Mouse (Mus musculus): ENCODE data around the gene Olfr703. TPM values are rescaled to one million over a fixed set of nuclear protein-coding genes. Genes with fewer than 3 reads are reported as not detected.

The Olfr703 gene
- not detected in 2 replicates for polyA plus RNA-seq (2016; fragmentation: Nextera tagmentation; extraction: Ambion mirVana)

GRCm38 (mm10) chr7:106843060-106843459 is at the start of gene Olfr703:
Gene Olfr703, plus strand, starts transcription at chr7:106843360.
- DNase-seq (ENCODE audit: low spot score), result no peak
- no peak within 1 kb of the TSS for H3K4me3 ChIP-seq
- H3K4me1 ChIP-seq, result no peaks in the 10 kb centered on the region
- no peak within 1 kb of the TSS for H3K27ac ChIP-seq
- no peaks in the 10 kb centered on the region for H3K9me3 ChIP-seq (replicated peaks)
- no peaks in the 10 kb centered on the region for H3K36me3 ChIP-seq
- no peaks in the 10 kb centered on the region for H3K27me3 ChIP-seq (ENCODE audit: low read depth, poor library complexity, severe bottlenecking)
- 78% methylated on average over 2 of the region's 2 CpGs for WGBS

GRCm38 (mm10) chr7:106808734-106809133 is 34.4 kb upstream of the Olfr703 start, which contains the start of gene Olfr700:
Gene Olfr700, minus strand, starts transcription at chr7:106808834.
- no peaks in the 10 kb centered on the region for H3K9me3 ChIP-seq (replicated peaks)
- 82% methylated on average over 1 of the region's 1 CpGs for WGBS
- no peak within 1 kb of the TSS for H3K27ac ChIP-seq
- no peak within 1 kb of the TSS for H3K4me3 ChIP-seq
- no peak for DNase-seq (ENCODE audit: low spot score)
- no peaks in the 10 kb centered on the region for H3K4me1 ChIP-seq
- no peaks in the 10 kb centered on the region for H3K36me3 ChIP-seq
- H3K27me3 ChIP-seq (ENCODE audit: low read depth, poor library complexity, severe bottlenecking), result no peaks in the 10 kb centered on the region

DNA sequence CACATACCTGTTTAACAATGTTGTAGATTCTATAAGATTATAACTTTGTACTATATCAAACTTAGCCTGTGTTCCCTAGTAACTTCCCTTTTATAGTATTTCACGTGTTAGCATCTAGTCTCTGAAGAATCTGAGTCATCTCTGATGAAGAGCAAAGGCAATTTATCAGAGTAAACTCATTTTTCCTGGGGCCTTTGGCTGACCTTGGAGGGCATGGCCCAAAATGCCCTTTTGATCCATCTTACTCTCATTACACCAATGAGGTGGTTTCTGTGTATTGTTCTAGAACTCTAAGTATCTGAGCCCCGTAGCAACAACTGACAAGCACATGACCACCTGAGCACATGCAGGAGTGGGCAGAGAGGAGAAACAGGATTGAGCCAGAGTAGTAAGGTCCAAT is 29.3 kb upstream of the Olfr703 start, which contains the start of gene Olfr701:
Olfr701 (plus strand) TSS at position 301 of the 400 bp plus-strand sequence.
- no peak for DNase-seq (ENCODE audit: low spot score)
- Histone ChIP-seq H3K9me3 (replicated peaks) (no peaks in the 10 kb centered on the region), H3K36me3 (no peaks in the 10 kb centered on the region), H3K27me3 (ENCODE audit: low read depth, poor library complexity, severe bottlenecking) (no peaks in the 10 kb centered on the region), H3K4me1 (no peaks in the 10 kb centered on the region), H3K27ac (no peak within 1 kb of the TSS), H3K4me3 (no peak within 1 kb of the TSS)
- 79% methylated on average over 2 of the region's 2 CpGs for WGBS

DNA sequence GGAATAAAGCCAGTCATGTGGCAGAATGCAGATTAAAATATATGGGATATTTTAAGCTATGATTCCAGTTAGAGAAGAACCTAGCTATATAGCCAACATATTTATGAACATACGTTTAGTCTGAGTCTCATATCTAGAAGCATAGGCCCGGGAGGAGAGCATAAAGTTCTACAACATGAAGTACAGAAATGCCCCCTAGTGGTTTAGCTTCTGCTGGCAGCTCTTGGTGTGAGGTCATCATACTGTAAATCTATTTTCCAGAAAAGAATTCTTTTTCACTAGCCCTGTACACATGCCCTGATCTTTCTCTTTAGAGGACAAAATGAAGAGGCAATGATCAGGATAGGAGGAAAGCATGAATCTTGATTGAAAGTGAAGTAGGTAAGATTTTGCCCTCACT is 27.4 kb upstream of the Olfr703 start:
- DNase-seq (ENCODE audit: low spot score), result no peak
- WGBS, result 64% methylated on average over 2 of the region's 2 CpGs

DNA sequence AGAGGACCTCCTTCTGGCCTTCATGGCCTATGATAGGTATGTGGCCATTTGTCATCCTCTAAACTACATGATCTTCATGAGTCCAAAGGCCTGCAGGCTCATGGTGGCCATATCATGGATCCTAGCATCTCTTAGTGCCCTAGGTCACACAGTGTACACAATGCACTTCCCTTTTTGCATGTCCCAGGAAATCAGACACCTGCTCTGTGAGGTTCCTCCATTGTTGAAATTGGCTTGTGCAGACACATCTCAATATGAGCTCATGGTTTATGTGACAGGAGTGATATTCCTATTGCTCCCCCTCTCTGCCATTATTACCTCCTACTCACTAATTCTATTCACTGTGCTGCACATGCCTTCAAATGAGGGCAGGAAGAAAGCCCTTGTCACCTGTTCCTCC is 24.7 kb upstream of the Olfr703 start:
- H3K27me3 ChIP-seq (ENCODE audit: low read depth, poor library complexity, severe bottlenecking), result no peaks in the 10 kb centered on the region
- H3K4me3 ChIP-seq, result no peak overlapping the region
- no peak for DNase-seq (ENCODE audit: low spot score)
- no peaks in the 10 kb centered on the region for H3K4me1 ChIP-seq
- no peaks in the 10 kb centered on the region for H3K9me3 ChIP-seq (replicated peaks)
- H3K27ac ChIP-seq, result no peak overlapping the region
- no peaks in the 10 kb centered on the region for H3K36me3 ChIP-seq

More for the DNA sequence above, 27.4 kb upstream of the Olfr703 start:
- H3K27me3 ChIP-seq (ENCODE audit: low read depth, poor library complexity, severe bottlenecking), result no peaks in the 10 kb centered on the region
- H3K36me3 ChIP-seq, result no peaks in the 10 kb centered on the region
- no peak overlapping the region for H3K4me3 ChIP-seq
- H3K4me1 ChIP-seq, result no peaks in the 10 kb centered on the region
- no peaks in the 10 kb centered on the region for H3K9me3 ChIP-seq (replicated peaks)
- H3K27ac ChIP-seq, result no peak overlapping the region

GRCm38 (mm10) chr7:106833793-106834192 is 9.4 kb upstream of the Olfr703 start, which contains the start of gene Olfr702:
Gene Olfr702, minus strand, starts transcription at chr7:106833893.
- no peak for DNase-seq (ENCODE audit: low spot score)
- Histone ChIP-seq H3K4me3 (no peak within 1 kb of the TSS), H3K27me3 (ENCODE audit: low read depth, poor library complexity, severe bottlenecking) (no peaks in the 10 kb centered on the region), H3K4me1 (no peaks in the 10 kb centered on the region), H3K27ac (no peak within 1 kb of the TSS), H3K36me3 (no peaks in the 10 kb centered on the region), H3K9me3 (replicated peaks) (no peaks in the 10 kb centered on the region)

DNA sequence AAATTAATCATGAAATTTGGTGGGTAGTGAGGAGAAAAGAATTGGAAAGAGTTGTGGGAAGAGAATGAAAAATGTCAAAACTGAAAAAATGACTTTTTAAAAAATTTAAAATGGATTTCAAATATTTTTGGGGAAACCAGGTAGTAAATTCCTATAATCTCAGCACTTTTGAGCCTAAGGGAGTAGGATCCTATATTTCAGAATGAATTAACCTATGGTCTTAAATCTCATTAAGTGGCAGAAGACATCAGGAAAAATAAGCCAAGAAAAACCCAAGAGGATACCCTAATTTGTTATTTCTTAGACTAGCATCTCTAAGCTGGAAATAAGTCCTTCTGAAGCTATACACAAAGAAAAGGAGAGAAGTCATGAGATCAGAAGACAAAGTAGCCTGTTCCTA is 19.7 kb downstream of the Olfr703 start, which contains the start of gene Olfr704:
Olfr704 (plus strand) TSS at position 301 of the 400 bp plus-strand sequence.
- H3K27me3 ChIP-seq (ENCODE audit: low read depth, poor library complexity, severe bottlenecking), result no peaks in the 10 kb centered on the region
- H3K4me1 ChIP-seq, result no peaks in the 10 kb centered on the region
- no peaks in the 10 kb centered on the region for H3K36me3 ChIP-seq
- no peak within 1 kb of the TSS for H3K4me3 ChIP-seq
- H3K9me3 ChIP-seq (replicated peaks), result no peaks in the 10 kb centered on the region
- DNase-seq (ENCODE audit: low spot score), result no peak
- H3K27ac ChIP-seq, result no peak within 1 kb of the TSS

DNA sequence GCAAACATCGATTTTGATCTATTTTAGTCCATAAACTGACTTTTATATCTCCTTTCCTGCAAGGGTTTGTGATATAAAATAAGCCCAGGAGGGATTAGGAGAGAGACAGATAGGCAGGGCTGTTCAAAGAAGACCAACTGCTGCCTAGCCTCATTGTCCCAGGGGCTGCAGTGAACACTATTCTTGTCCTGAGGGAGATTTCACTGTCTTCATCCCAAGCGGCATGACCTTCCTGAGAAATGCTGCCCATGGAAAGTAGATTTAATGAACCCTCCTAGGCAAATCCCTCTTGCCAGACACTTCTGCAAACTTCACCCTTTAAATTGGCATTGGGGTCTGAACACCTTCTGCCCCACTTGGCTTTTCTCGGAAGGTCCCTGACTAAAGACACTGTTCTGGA is 33.6 kb downstream of the Olfr703 start, which contains the start of gene Olfr705:
Olfr705 (minus strand) TSS at position 101 of the 400 bp plus-strand sequence.
- Histone ChIP-seq H3K27ac (no peak within 1 kb of the TSS), H3K9me3 (replicated peaks) (no peaks in the 10 kb centered on the region), H3K4me1 (no peaks in the 10 kb centered on the region), H3K36me3 (no peaks in the 10 kb centered on the region), H3K27me3 (ENCODE audit: low read depth, poor library complexity, severe bottlenecking) (no peaks in the 10 kb centered on the region), H3K4me3 (no peak within 1 kb of the TSS)
- DNase-seq (ENCODE audit: low spot score), result no peak
- 86% methylated on average over 3 of the region's 3 CpGs for WGBS

DNA sequence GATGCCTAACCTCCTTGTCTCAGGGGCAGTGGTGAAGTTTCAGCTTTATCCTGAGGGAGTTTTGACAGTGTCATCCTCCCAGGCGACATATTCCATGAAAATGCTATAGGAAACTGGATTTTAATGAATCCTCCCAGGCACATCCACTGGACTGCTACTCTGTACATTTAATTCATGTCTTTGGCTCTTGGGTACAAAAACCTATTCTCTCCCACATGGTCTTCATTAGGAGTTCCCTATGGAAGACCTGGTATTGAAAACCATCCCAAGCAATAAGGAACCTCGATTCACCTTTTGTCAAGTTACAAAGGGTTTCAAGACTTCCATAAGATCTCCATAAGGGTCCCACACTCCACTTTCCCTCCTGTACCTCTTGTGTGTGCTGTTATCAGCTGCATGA is 44.9 kb downstream of the Olfr703 start, which contains the start of gene Olfr706:
Olfr706 (minus strand) TSS at position 101 of the 400 bp plus-strand sequence.
- Histone ChIP-seq H3K27ac (no peak within 1 kb of the TSS), H3K36me3 (no peaks in the 10 kb centered on the region), H3K4me3 (no peak within 1 kb of the TSS), H3K9me3 (replicated peaks) (no peaks in the 10 kb centered on the region), H3K4me1 (no peaks in the 10 kb centered on the region), H3K27me3 (ENCODE audit: low read depth, poor library complexity, severe bottlenecking) (no peaks in the 10 kb centered on the region)
- WGBS, result 82% methylated on average over 2 of the region's 2 CpGs
- no peak for DNase-seq (ENCODE audit: low spot score)

Other genes starting within 250 kb of the Olfr703 start
- not detected in 2 replicates for gene Olfr693, start 162.8 kb upstream of the Olfr703 start, polyA plus RNA-seq (2016; fragmentation: Nextera tagmentation; extraction: Ambion mirVana)
- gene Olfr694, start 151.5 kb upstream of the Olfr703 start, polyA plus RNA-seq (2016; fragmentation: Nextera tagmentation; extraction: Ambion mirVana), result not detected in 2 replicates
- not detected in 2 replicates for gene Olfr695, start 127.0 kb upstream of the Olfr703 start, polyA plus RNA-seq (2016; fragmentation: Nextera tagmentation; extraction: Ambion mirVana)
- gene Olfr697, start 100.9 kb upstream of the Olfr703 start, polyA plus RNA-seq (2016; fragmentation: Nextera tagmentation; extraction: Ambion mirVana), result not detected in 2 replicates
- gene Olfr698, start 88.0 kb upstream of the Olfr703 start, polyA plus RNA-seq (2016; fragmentation: Nextera tagmentation; extraction: Ambion mirVana), result not detected in 2 replicates
- not detected in 2 replicates for gene Olfr699, start 50.2 kb upstream of the Olfr703 start, polyA plus RNA-seq (2016; fragmentation: Nextera tagmentation; extraction: Ambion mirVana)
- not detected in 2 replicates for gene Olfr700, start 34.5 kb upstream of the Olfr703 start, polyA plus RNA-seq (2016; fragmentation: Nextera tagmentation; extraction: Ambion mirVana)
- not detected in 2 replicates for gene Olfr701, start 29.2 kb upstream of the Olfr703 start, polyA plus RNA-seq (2016; fragmentation: Nextera tagmentation; extraction: Ambion mirVana)
- not detected in 2 replicates for gene Olfr702, start 9.5 kb upstream of the Olfr703 start, polyA plus RNA-seq (2016; fragmentation: Nextera tagmentation; extraction: Ambion mirVana)
- not detected in 2 replicates for gene Olfr704, start 19.8 kb downstream of the Olfr703 start, polyA plus RNA-seq (2016; fragmentation: Nextera tagmentation; extraction: Ambion mirVana)
- gene Olfr705, start 33.5 kb downstream of the Olfr703 start, polyA plus RNA-seq (2016; fragmentation: Nextera tagmentation; extraction: Ambion mirVana), result not detected in 2 replicates
- gene Olfr706, start 44.8 kb downstream of the Olfr703 start, polyA plus RNA-seq (2016; fragmentation: Nextera tagmentation; extraction: Ambion mirVana), result not detected in 2 replicates
- gene Olfr707, start 57.9 kb downstream of the Olfr703 start, polyA plus RNA-seq (2016; fragmentation: Nextera tagmentation; extraction: Ambion mirVana), result not detected in 2 replicates
- not detected in 2 replicates for gene Olfr1532-ps1, start 64.6 kb downstream of the Olfr703 start, polyA plus RNA-seq (2016; fragmentation: Nextera tagmentation; extraction: Ambion mirVana)
- gene Olfr709-ps1, start 88.9 kb downstream of the Olfr703 start, polyA plus RNA-seq (2016; fragmentation: Nextera tagmentation; extraction: Ambion mirVana), result not detected in 2 replicates
- gene Olfr710, start 105.0 kb downstream of the Olfr703 start, polyA plus RNA-seq (2016; fragmentation: Nextera tagmentation; extraction: Ambion mirVana), result not detected in 2 replicates
- gene Olfr6, start 120.6 kb downstream of the Olfr703 start, polyA plus RNA-seq (2016; fragmentation: Nextera tagmentation; extraction: Ambion mirVana), result not detected in 2 replicates
- gene Olfr711, start 132.1 kb downstream of the Olfr703 start, polyA plus RNA-seq (2016; fragmentation: Nextera tagmentation; extraction: Ambion mirVana), result not detected in 2 replicates
- gene Olfr2, start 162.7 kb downstream of the Olfr703 start, polyA plus RNA-seq (2016; fragmentation: Nextera tagmentation; extraction: Ambion mirVana), result not detected in 2 replicates
- not detected in 2 replicates for gene Olfr713, start 187.8 kb downstream of the Olfr703 start, polyA plus RNA-seq (2016; fragmentation: Nextera tagmentation; extraction: Ambion mirVana)
- gene Olfr714, start 227.6 kb downstream of the Olfr703 start, polyA plus RNA-seq (2016; fragmentation: Nextera tagmentation; extraction: Ambion mirVana), result not detected in 2 replicates
- not detected in 2 replicates for gene Olfr17, start 249.9 kb downstream of the Olfr703 start, polyA plus RNA-seq (2016; fragmentation: Nextera tagmentation; extraction: Ambion mirVana)

Data from limb, embryonic 10.5 days (tissue).